Mouse (Mus musculus) frontal cortex, adult (tissue): Measurements from ENCODE around the gene Gng5.

ENCODE experiments used
- ATAC-seq: cut with Nextera tagmentation; 2 replicates; pipeline ENCODE4 v1.9.2; 2017; ENCODE audit warnings: mild to moderate bottlenecking, moderate library complexity, mixed read lengths; ENCODE audit not compliant: low TSS enrichment

Gene Gng5

GRCm38 (mm10) chr3:146499431-146500002 lies at the start of gene Gng5, which contains the start of gene Spata1:
TSS of gene Gng5 (plus strand) at chr3:146499807.
TSS of gene Spata1 (minus strand) at chr3:146499753.
- peak; percentile 80 for ATAC-seq

- ATAC-seq = peak; percentile 98
Observed at GRCm38 (mm10) chr3:146450371-146450841, 49.2 kb upstream of the Gng5 start.

DNA sequence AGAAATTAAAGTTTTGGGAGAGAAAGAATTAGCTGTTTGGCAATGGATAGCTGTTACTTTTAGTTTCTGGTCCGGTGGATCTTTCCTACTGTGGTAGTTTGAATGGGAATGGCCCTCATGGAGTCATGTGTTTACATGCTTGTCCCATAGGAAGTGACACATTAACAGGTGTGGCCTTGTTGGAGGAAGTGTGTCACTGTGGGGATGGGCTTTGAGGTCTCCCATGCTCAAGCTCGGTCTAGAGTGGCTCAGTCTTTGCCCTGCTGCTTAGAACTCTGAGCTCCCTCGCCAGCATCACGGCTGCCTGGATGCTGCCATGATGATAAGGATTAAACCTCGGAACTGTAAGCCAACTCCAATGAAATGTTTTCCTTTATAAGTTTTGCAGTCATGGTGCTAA lies 48.2 kb upstream of the Gng5 start:
- no peak for ATAC-seq

GRCm38 (mm10) chr3:146462939-146463338 lies 36.7 kb upstream of the Gng5 start:
- no peak for ATAC-seq

DNA sequence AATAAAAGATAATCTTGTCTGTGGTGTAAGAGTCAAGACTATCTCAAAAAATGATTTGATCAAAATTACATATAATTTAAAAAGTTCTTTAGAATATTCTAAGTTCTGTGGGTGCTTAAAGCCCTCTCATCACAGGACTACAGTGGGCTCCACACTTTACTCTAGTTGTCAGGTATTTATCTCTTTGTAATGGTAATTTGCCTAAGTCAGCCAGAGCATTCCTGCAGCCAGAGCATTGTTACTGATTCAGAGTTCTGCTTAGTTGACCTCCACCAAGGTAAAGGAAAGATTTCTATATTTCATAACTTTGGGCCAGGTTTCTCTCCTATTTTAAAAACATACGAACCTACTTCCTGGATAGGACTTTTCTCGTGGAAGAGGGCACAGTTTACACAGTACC lies 30.4 kb upstream of the Gng5 start:
- ATAC-seq = no peak

DNA sequence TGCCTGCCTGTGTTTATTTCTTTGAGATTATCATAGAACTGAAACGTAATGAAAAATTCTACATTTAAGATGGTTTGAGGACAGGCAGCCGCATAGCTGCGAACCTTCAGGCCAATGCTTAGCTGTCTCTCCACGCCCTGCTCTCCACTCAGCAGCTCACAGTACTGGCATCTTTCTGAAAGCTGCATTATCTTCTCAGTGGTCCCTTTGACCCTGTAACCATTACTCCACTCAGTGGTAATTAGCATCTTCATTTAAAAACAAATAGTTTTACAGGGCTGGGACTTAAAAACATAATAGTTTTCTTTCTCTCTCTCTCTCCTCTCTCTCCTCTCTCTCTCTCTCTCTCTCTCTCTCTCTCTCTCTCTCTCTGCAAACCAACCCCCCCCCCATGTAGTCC lies 26.9 kb upstream of the Gng5 start:
- ATAC-seq = no peak

GRCm38 (mm10) chr3:146473741-146474140 lies 25.9 kb upstream of the Gng5 start:
- no peak for ATAC-seq

GRCm38 (mm10) chr3:146474428-146474827 lies 25.2 kb upstream of the Gng5 start:
- no peak for ATAC-seq

DNA sequence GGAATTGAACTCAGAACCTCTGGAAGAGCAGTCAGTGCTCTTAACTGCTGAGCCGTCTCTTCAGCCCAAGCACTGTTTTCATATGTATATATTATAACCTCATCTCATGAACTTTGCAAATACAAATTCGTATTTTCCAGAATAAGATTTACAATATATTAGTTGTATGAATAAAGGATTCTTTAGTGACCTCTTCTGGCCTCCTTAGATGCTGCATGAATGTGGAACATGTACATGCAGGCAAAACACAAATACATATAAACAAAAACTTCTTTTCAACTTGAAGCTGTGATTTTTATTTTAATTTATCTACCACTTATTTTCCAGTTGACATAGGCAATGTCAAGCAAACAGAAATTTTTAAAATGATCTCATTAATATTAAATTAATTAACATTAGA lies 17.6 kb upstream of the Gng5 start:
- no peak for ATAC-seq

DNA sequence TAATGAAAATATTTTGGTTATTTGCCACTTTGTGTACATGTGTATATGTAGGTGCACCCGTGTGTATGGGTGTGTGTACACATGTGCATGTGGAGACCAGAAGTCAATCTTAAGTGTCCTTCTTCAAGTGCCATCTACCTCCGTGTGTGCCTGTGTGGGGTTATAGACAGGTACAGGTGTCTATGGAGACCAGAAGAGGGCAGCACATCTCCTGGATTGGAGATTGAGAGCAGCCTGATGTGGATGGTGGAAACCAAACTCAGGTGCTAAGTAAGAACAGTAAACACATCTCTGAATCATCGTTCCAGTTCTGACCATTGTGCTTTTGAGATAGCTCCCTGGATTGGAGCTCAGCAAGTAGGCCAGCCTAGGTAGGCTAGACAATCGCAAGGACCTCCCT lies 13.1 kb upstream of the Gng5 start:
- ATAC-seq = no peak

GRCm38 (mm10) chr3:146494941-146495340 lies 4.7 kb upstream of the Gng5 start:
- ATAC-seq = no peak

DNA sequence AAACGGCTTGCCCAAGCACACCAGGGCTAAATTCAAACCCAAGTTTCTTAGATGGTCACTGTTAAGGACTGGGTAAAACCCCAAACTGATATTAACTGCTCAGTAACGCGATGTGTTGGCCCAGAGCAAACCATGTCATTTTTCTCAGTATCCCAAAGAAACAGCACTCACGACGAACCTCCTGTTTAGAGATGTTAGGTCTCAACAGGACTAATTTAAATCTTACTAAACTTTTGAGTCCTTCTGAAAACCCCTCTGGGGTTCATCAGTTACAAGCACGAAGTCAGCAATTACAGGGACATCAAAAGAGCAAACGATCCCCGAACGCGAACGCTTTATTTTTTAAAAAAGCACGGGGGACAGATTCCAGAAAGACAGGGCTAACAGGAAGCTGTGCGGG lies 618 bp upstream of the Gng5 start:
- no peak for ATAC-seq

DNA sequence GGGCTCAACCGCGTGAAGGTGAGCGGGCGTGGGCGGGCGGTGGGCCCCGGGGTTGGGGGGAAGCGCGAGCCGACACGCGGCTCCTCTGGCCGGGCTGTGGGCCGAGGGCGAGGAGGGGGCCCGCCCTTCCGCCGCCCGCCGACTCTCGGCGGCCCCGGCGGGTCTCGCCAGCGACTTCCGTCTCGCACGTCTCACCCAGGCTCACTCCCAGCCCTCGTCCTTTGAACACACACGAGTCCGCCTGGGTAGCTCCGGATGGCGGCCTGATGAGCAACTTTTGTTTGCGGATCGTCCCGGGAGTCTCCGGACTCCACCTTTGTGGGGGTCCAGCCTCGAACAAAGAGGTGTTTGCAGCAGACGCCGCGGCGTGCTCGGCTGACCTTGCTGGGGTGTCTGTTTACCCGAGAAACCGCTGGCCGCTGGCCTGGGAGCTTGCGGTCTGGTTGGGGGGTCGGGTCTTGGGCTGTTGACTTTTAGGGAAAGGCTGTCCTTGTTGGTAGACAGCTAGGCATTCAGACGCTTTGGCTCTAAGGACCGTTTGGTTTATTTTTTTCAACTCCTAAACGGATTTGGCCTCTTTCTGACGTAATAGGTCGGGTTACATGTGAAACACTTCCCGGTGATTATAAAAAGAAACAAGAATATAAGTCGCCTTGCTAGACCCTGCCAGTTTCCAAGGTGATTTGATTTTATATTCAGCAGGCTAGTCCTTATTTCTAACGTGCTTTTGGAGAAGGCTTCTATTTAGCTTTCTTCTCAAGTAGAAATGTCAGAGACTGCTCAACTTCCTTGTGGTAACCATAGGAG lies 599 bp downstream of the Gng5 start:
- 0 out of 2 replicates have a peak, but pooled peaks have one; percentile 15 for ATAC-seq

DNA sequence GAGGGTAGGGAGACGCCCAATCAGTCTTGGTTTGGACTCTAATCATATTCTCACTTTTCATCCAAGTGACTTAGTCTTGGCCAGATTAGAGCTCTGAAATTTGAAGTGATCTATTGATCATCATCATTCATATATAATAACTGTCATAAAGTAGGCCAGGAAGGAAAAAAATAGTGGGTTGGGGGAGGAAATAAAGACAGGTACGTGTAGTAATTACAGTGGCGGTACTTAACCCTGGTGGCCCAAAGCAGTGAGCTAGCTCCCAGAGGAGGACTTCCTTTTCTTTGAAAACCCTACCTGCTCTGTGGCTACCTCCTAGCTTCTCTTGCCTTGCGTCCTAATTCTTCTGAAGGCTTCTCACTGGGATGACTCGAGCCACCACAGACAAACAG lies 1.2 kb downstream of the Gng5 start:
- ATAC-seq = no peak

DNA sequence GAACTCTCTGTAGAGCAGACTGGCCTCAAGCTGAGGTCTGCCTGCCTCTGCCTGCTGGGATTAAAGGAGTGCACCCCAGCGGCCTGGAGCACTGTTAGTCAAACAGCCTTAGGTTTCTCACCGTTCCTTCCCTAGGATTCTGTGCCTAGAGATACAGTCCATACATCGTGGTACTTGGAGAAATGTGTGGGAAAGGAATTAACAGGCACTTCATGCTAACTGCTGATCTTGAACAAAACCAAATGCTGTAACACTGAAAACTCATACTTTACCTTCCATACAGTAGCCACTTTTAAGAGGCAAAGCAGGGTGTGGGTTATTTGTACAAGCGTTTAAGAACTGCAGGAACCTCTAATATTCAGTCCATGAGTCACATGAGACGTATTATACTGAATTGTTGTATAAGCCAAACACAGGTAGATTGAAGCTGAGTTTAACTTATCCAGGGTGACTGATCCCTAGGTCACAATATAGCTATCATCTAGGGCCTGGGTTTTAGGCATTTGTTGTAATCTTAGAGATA lies 2.1 kb downstream of the Gng5 start:
- no peak for ATAC-seq

DNA sequence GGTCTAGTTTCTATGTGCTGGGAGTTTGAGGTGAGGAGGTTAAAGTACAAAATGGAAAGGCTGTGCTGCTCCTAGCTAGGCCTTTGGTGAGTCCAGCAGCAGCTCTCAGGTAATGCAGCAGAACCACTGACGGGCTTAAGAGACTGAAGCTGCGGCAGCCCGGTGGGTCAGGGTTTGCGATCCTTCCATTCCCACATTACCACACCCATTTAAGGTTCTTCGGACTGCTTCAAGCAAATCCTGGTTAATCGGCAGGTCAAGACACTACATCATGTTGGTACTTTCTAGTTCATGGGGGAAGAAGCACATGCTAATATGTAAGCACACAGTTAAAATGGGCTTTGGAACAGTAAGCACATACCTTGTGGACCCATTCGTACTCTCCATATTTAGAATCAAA lies 7.1 kb downstream of the Gng5 start:
- no peak for ATAC-seq

DNA sequence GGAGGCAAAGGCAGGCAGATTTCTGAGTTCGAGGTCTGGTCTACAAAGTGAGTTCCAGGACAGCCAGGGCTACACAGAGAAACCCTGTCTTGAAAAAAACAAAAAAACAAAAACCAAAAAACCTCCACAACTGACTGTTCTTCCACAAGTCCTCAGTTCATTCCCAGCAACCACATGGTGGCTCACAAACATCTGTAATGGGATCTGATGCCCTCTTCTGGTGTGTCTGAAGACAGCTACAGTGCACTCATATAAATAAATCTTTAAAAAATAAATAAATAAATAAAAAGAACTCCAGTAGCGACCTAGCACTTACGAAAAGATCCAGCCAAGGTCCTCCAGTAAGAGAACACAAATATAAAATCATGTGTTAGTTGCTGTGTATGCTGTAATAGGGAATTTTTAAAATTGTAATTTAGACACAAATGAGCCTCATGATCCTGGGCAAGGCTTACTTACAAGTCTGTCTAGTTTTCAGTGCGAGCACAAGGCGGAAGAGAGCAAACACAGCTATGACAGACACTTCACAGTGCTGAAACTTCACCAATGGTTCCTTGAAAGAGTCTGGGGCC lies 20.7 kb downstream of the Gng5 start:
- ATAC-seq = no peak

DNA sequence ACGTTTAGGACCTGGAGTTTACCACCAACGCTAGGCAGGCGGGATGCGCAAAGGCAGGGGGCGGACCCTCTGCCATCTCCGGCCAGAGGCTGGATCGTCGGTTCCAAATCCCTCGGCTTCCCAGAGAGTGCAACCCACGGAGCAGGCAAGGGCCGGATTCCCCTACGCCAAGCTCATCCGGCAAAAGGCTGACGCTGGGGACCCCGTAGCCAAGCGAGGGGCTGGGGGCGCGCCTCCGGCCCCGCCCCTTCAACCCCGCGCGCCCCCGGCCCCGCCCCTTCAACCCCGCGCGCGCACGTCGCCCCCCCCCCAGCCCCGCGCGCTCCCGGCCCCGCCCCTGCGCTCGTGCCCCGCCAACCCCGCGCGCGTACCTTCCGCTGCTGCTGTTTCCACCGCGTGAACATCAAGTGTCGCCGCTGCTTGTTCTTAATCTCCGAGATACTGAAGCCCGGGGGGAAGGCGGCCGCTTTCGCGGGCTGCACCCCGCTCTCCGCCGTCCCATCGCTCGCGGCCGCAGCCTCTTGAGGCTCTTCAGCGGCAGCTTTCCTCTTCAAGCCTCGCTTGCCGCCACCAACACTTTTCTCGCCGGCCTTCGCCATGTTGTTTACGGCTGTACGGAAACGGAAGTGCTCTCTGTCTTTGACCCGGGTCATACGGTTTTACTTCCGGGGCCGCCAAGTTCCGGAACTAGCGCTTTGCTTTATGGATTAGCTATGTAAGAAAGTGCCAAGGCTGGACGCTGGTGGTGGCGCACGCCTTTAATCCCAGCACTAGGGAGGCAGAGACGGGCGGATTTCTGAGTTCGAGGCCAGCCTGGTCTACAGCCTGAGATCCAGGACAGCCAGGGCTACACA lies 21.4 kb downstream of the Gng5 start, which contains the start of gene Rpf1:
Gene Rpf1, minus strand, starts transcription at position 632 of the 854 bp plus-strand sequence.
- ATAC-seq = peak; percentile 99

- ATAC-seq = no peak
Observed at GRCm38 (mm10) chr3:146521652-146522020, 22.0 kb downstream of the Gng5 start.

- no peak for ATAC-seq
Observed at GRCm38 (mm10) chr3:146528335-146528734, 28.7 kb downstream of the Gng5 start.

GRCm38 (mm10) chr3:146534986-146535385 lies 35.4 kb downstream of the Gng5 start:
- no peak for ATAC-seq
